Mouse (Mus musculus): ENCODE measurements around the gene Fmnl2. TPM values are rescaled to one million over a fixed set of nuclear protein-coding genes. Genes with fewer than 3 reads are reported as not detected.

Gene Fmnl2
- polyA plus RNA-seq, 1 experiment from 2014 or later: 1.9 TPM

DNA sequence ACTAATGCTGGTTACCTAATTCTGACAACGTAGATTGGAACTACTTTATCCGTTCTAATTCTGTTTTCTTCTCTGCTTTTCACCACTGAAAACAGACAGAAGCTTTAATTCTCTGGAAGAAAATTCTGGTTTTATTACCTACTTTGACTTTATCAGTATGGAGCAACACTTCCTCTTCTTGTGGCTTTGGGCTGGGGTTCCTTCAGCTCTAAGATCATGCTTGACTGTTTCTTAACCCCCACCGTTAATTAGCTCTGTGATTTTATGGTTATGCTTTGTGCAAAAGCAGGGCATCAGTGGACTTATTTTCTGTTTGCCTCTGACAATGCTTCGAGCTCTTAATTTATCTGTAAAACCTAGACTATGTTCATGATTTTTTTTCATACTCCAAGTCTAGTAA is 29.6 kb upstream of the Fmnl2 start:
- H3K4me3 ChIP-seq (ENCODE audit: low read depth, low read length): no peak overlapping the region
- no peaks in the 10 kb centered on the region for H3K36me3 ChIP-seq (ENCODE audit: control insufficient read depth, insufficient read depth)
- no peak for ATAC-seq
- H3K27ac ChIP-seq (ENCODE audit: low read depth, low read length): no peak overlapping the region
- H3K9ac ChIP-seq (ENCODE audit: low read depth, low read length): no peak overlapping the region
- no peak overlapping the region for H3K4me2 ChIP-seq (replicated peaks; ENCODE audit: low read depth)
- 77% methylated on average over 4 of the region's 4 CpGs for WGBS
- H3K27me3 ChIP-seq (replicated peaks; ENCODE audit: control insufficient read depth, insufficient read depth, low read length): no peaks in the 10 kb centered on the region
- no peaks in the 10 kb centered on the region for H3K9me3 ChIP-seq (ENCODE audit: control insufficient read depth)
- no peaks in the 10 kb centered on the region for H3K4me1 ChIP-seq (replicated peaks; ENCODE audit: control insufficient read depth, insufficient read depth, low read length)
- no peak for TF ChIP-seq CTCF (IDR thresholded peaks at IDR 0.05; ENCODE audit: low read depth)

DNA sequence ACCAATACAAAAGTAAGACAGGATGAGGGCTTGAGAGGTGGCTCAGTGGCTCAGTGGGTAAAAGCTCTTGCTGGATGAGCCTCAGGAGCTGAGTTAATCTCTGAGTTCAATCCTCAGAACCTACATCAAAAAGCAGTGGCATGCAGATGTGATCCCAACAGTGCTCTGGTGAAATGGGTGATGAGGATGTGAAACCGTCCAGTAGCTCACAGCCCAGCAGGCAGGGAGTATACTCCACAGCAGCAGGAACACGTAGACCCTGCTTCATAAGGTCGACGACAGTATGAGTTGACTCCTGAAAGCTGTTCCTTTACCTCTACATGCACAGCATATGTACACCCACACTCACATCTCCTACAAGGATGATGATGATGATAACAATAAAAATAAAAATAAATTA is 27.1 kb upstream of the Fmnl2 start:
- TF ChIP-seq CTCF (IDR thresholded peaks at IDR 0.05; ENCODE audit: low read depth): no peak
- no peak overlapping the region for H3K4me2 ChIP-seq (replicated peaks; ENCODE audit: low read depth)
- WGBS: 83% methylated on average over 4 of the region's 4 CpGs

GRCm38 (mm10) chr2:52831585-52831984 is 26.1 kb upstream of the Fmnl2 start:
- H3K27ac ChIP-seq (ENCODE audit: low read depth, low read length): no peak overlapping the region
- no peak overlapping the region for H3K4me2 ChIP-seq (replicated peaks; ENCODE audit: low read depth)
- 82% methylated on average over 2 of the region's 2 CpGs for WGBS
- no peak overlapping the region for H3K4me3 ChIP-seq (ENCODE audit: low read depth, low read length)
- H3K4me1 ChIP-seq (replicated peaks; ENCODE audit: control insufficient read depth, insufficient read depth, low read length): no peaks in the 10 kb centered on the region
- no peak for ATAC-seq
- H3K9me3 ChIP-seq (ENCODE audit: control insufficient read depth): no peaks in the 10 kb centered on the region
- no peak for TF ChIP-seq CTCF (IDR thresholded peaks at IDR 0.05; ENCODE audit: low read depth)
- H3K36me3 ChIP-seq (ENCODE audit: control insufficient read depth, insufficient read depth): no peaks in the 10 kb centered on the region
- no peaks in the 10 kb centered on the region for H3K27me3 ChIP-seq (replicated peaks; ENCODE audit: control insufficient read depth, insufficient read depth, low read length)
- H3K9ac ChIP-seq (ENCODE audit: low read depth, low read length): no peak overlapping the region

More for the DNA sequence above, 27.1 kb upstream of the Fmnl2 start:
- Histone ChIP-seq H3K4me3 (ENCODE audit: low read depth, low read length) (no peak overlapping the region), H3K27ac (ENCODE audit: low read depth, low read length) (no peak overlapping the region), H3K36me3 (ENCODE audit: control insufficient read depth, insufficient read depth) (no peaks in the 10 kb centered on the region), H3K4me1 (replicated peaks; ENCODE audit: control insufficient read depth, insufficient read depth, low read length) (no peaks in the 10 kb centered on the region), H3K27me3 (replicated peaks; ENCODE audit: control insufficient read depth, insufficient read depth, low read length) (no peaks in the 10 kb centered on the region), H3K9me3 (ENCODE audit: control insufficient read depth) (no peaks in the 10 kb centered on the region), H3K9ac (ENCODE audit: low read depth, low read length) (no peak overlapping the region)
- ATAC-seq: no peak

DNA sequence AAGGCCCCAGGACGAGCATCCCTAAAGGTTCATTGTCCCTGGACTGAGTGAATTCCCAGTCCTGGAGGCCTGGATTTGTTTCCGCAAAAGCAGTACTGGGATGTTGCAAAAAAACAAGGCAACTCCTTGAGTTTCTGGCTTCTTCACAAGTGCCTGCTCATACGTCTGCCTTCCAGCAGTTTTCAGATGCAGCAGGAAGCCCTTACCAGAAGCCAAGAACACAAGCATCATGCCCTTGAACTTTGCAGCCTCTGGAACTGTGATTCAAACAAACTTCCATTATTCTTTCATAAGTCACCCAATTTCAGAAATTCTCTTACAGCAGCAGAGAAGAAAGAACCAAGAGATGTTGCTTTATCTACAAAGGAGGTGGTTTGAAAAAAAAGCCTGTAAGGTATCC is 21.9 kb upstream of the Fmnl2 start:
- Histone ChIP-seq H3K27ac (ENCODE audit: low read depth, low read length) (no peak overlapping the region), H3K36me3 (ENCODE audit: control insufficient read depth, insufficient read depth) (no peaks in the 10 kb centered on the region), H3K27me3 (replicated peaks; ENCODE audit: control insufficient read depth, insufficient read depth, low read length) (no peaks in the 10 kb centered on the region), H3K9ac (ENCODE audit: low read depth, low read length) (no peak overlapping the region), H3K4me1 (replicated peaks; ENCODE audit: control insufficient read depth, insufficient read depth, low read length) (no peaks in the 10 kb centered on the region), H3K9me3 (ENCODE audit: control insufficient read depth) (no peaks in the 10 kb centered on the region), H3K4me2 (replicated peaks; ENCODE audit: low read depth) (no peak overlapping the region), H3K4me3 (ENCODE audit: low read depth, low read length) (no peak overlapping the region)
- ATAC-seq: no peak
- WGBS: 75% methylated on average over 3 of the region's 3 CpGs
- no peak for TF ChIP-seq CTCF (IDR thresholded peaks at IDR 0.05; ENCODE audit: low read depth)

- no peaks in the 10 kb centered on the region for H3K9me3 ChIP-seq (ENCODE audit: control insufficient read depth)
- ATAC-seq: no peak
- no peak for TF ChIP-seq CTCF (IDR thresholded peaks at IDR 0.05; ENCODE audit: low read depth)
- H3K4me3 ChIP-seq (ENCODE audit: low read depth, low read length): no peak overlapping the region
- no peaks in the 10 kb centered on the region for H3K36me3 ChIP-seq (ENCODE audit: control insufficient read depth, insufficient read depth)
- no peaks in the 10 kb centered on the region for H3K4me1 ChIP-seq (replicated peaks; ENCODE audit: control insufficient read depth, insufficient read depth, low read length)
- H3K4me2 ChIP-seq (replicated peaks; ENCODE audit: low read depth): no peak overlapping the region
- H3K27ac ChIP-seq (ENCODE audit: low read depth, low read length): no peak overlapping the region
- 74% methylated on average over 4 of the region's 4 CpGs for WGBS
- H3K27me3 ChIP-seq (replicated peaks; ENCODE audit: control insufficient read depth, insufficient read depth, low read length): no peaks in the 10 kb centered on the region
- H3K9ac ChIP-seq (ENCODE audit: low read depth, low read length): no peak overlapping the region
Observed at GRCm38 (mm10) chr2:52839074-52839473, 18.6 kb upstream of the Fmnl2 start.

DNA sequence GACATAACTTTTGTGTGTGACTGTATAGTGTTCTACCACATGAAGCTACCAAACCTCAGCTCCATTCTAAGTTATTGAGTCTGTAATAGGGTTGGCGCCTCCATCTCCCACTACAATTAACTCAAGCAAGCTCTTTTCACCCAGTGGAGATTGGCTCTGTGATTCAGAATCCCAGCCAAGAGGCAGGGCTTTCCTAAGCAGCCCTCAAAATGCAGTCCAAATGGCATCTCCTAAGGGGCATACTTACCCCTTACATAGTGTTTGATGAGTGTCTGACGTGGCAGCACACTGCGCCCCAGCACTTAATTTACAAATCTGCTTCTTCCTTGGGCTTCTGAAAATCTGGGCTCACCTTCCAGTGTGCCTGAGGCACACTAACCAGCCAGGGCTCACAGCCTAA is 17.8 kb upstream of the Fmnl2 start:
- TF ChIP-seq CTCF (IDR thresholded peaks at IDR 0.05; ENCODE audit: low read depth): no peak
- H3K9ac ChIP-seq (ENCODE audit: low read depth, low read length): no peak overlapping the region
- no peaks in the 10 kb centered on the region for H3K4me1 ChIP-seq (replicated peaks; ENCODE audit: control insufficient read depth, insufficient read depth, low read length)
- WGBS: 96% methylated on average over 3 of the region's 3 CpGs
- no peak for ATAC-seq
- no peaks in the 10 kb centered on the region for H3K27me3 ChIP-seq (replicated peaks; ENCODE audit: control insufficient read depth, insufficient read depth, low read length)
- no peak overlapping the region for H3K4me2 ChIP-seq (replicated peaks; ENCODE audit: low read depth)
- H3K4me3 ChIP-seq (ENCODE audit: low read depth, low read length): no peak overlapping the region
- no peaks in the 10 kb centered on the region for H3K9me3 ChIP-seq (ENCODE audit: control insufficient read depth)
- no peak overlapping the region for H3K27ac ChIP-seq (ENCODE audit: low read depth, low read length)
- no peaks in the 10 kb centered on the region for H3K36me3 ChIP-seq (ENCODE audit: control insufficient read depth, insufficient read depth)

- Histone ChIP-seq H3K27me3 (replicated peaks; ENCODE audit: control insufficient read depth, insufficient read depth, low read length) (no peaks in the 10 kb centered on the region), H3K27ac (ENCODE audit: low read depth, low read length) (no peak overlapping the region), H3K4me2 (replicated peaks; ENCODE audit: low read depth) (no peak overlapping the region), H3K36me3 (ENCODE audit: control insufficient read depth, insufficient read depth) (no peaks in the 10 kb centered on the region), H3K4me3 (ENCODE audit: low read depth, low read length) (no peak overlapping the region), H3K9me3 (ENCODE audit: control insufficient read depth) (no peaks in the 10 kb centered on the region), H3K4me1 (replicated peaks; ENCODE audit: control insufficient read depth, insufficient read depth, low read length) (no peaks in the 10 kb centered on the region), H3K9ac (ENCODE audit: low read depth, low read length) (no peak overlapping the region)
- ATAC-seq: no peak
- TF ChIP-seq CTCF (IDR thresholded peaks at IDR 0.05; ENCODE audit: low read depth): no peak
- WGBS: 88% methylated on average over 2 of the region's 2 CpGs
Observed at GRCm38 (mm10) chr2:52843861-52844260, 13.8 kb upstream of the Fmnl2 start.
